Mouse (Mus musculus): Measurements from ENCODE around the gene Ykt6. TPM values are rescaled to one million over a fixed set of nuclear protein-coding genes. Genes with fewer than 3 reads are reported as not detected.

The Ykt6 gene
- polyA plus RNA-seq, 1 experiment from 2014 or later, result 95.9 TPM

DNA sequence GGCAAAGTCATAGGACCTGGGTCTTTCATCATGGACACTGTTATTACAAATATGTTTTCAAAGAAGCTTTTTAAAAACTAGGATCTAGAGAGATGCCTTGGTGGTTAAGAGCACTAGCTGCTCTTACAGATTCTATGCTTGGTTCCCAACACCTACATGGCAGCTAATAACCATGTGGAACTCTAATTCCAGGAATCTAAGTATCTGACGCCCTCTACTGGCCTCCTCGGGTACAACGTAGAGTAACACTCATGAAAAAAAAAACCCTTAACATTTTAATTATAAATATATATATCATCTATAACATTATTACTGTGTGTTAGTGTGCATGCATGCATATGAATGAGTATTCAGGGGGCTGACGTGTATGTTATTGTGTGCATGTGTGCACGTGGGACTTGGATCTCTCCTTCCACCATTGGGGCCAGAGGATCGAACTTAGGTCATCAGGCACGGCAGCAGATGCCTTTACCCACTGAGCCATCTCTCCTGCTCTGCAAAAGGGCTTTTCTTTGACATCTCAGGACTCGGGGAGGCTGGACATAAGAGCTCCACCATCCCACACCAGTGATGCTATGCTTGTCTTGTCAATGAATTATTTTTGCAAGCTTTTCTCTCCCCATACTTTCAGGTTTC is 2.2 kb upstream of the Ykt6 start:
- Histone ChIP-seq H3K4me2 (replicated peaks) (no peak overlapping the region), H3K4me3 (no peak overlapping the region), H3K9ac (replicated peaks) (no peak overlapping the region), H3K9me3 (no peaks in the 10 kb centered on the region), H3K27ac (replicated peaks) (no peak overlapping the region), H3K36me3 (no peaks in the 10 kb centered on the region), H3K27me3 (no peaks in the 10 kb centered on the region), H3K4me1 (peaks cover 28% of the 10 kb centered on the region)
- WGBS, result 35% methylated on average over 8 of the region's 8 CpGs
- ATAC-seq (replicated peaks), result no peak

DNA sequence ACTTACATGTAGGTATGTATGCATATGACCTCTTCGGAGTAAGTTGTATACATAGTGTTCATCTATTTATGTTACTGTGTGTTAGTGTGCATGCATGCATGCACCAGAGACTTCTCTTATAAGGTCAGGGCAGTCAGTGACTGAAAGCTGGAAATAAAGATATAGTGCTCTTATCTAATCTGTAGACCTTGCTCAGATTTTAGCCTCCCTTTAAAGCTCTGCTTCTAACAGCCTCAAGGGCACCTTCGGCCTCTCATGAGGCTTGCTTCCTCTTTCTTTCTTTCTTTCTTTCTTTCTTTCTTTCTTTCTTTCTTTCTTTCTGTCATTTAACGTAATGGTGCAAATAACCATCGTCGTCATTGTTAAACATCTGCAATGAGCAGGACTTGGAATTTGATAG is 1.1 kb upstream of the Ykt6 start:
- Histone ChIP-seq H3K27ac (replicated peaks) (no peak overlapping the region), H3K27me3 (no peaks in the 10 kb centered on the region), H3K36me3 (no peaks in the 10 kb centered on the region; the same call in 1 of the 2 replicates), H3K4me3 (no peak overlapping the region), H3K4me2 (replicated peaks) (no peak overlapping the region), H3K4me1 (peaks cover 28% of the 10 kb centered on the region), H3K9ac (replicated peaks) (no peak overlapping the region), H3K9me3 (no peaks in the 10 kb centered on the region)
- 83% methylated on average over 5 of the region's 5 CpGs for WGBS
- no peak for ATAC-seq (replicated peaks)

DNA sequence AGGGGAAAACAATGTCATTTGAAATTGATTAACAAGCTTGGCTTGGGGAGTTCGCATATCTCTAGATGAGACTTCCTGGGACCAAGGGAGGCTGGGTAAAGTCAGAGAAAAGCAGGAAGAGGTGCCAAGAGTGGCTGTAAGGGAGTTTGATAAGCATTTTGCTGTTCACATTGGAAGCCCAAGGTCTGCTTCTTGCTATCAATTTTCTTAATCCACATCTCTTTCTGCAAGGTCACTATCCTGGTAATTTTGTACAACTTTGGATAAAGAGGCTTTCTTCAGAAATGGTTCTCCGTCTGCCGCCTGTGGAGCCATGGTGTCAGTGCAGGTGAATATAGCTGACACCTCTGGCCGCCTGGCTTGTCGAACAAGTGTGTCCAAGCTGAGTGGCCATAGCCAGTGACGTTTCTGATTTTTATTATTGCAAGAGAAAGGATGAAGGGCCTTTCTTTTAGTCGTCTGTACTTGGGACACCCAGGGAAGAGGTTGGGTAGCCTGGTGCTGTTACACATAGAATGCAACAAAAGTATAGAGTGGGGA is 458 bp upstream of the Ykt6 start:
- 6% methylated on average over 7 of the region's 7 CpGs for WGBS
- peak; percentile 61; the same call in 1 of the 2 replicates for ATAC-seq (replicated peaks)

DNA sequence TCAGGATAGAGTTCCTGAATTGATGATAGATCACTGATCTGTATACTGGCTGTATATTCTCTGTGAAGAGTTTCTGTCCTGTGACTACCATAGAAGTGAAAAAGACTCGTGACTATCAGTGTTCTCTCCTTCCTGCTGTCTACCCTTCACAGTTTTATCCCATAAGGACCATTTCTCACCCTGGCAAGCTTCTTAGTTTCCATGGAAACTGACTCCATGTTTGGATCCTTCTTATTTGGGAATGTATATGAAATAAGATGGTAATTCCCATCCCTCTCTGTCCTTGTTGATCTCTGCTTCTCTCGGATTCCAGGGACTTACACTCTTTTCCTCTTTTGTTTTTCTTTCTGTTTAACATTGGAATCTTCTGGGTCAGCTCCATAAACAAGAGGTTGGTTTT is 4.6 kb downstream of the Ykt6 start:
- Histone ChIP-seq H3K27me3 (no peaks in the 10 kb centered on the region), H3K4me1 (peaks cover 18% of the 10 kb centered on the region), H3K27ac (replicated peaks) (no peak overlapping the region), H3K9ac (replicated peaks) (no peak overlapping the region), H3K4me2 (replicated peaks) (no peak overlapping the region), H3K36me3 (peaks cover 46% of the 10 kb centered on the region), H3K4me3 (no peak overlapping the region), H3K9me3 (no peaks in the 10 kb centered on the region)
- 81% methylated on average over 2 of the region's 2 CpGs for WGBS
- ATAC-seq (replicated peaks), result no peak

More for the DNA sequence above, 458 bp upstream of the Ykt6 start:
- Histone ChIP-seq H3K4me2 (replicated peaks) (peak overlapping the region; percentile 56), H3K4me1 (peaks cover 22% of the 10 kb centered on the region), H3K4me3 (peak overlapping the region; percentile 75), H3K9me3 (no peaks in the 10 kb centered on the region), H3K27ac (replicated peaks) (peak overlapping the region; percentile 83), H3K9ac (replicated peaks) (peak overlapping the region; percentile 84), H3K27me3 (no peaks in the 10 kb centered on the region), H3K36me3 (no peaks in the 10 kb centered on the region; the same call in 1 of the 2 replicates)

DNA sequence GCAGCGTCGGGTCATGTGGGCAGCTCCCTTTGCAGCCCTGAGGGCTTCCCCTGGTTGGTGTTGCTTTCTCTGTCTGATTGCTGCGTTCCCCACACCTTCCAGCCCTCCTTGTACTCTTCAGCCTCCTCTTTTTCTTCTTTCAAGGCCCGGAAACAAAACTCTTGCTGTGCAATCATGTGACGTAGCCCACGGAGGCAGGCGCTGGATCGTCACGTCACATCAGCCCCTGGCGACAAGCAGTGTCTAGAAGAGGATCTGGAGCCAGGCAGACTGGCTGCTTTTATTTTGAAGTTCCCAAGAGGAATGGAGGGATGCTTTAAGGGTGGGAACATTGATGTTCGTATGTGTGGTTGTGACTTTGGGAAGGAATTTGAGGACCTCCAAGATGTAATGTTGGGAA is 10.4 kb downstream of the Ykt6 start:
- no peak for ATAC-seq (replicated peaks)
- no peaks in the 10 kb centered on the region for H3K27me3 ChIP-seq
- no peak overlapping the region for H3K9ac ChIP-seq (replicated peaks)
- no peak overlapping the region for H3K27ac ChIP-seq (replicated peaks)
- no peak overlapping the region for H3K4me2 ChIP-seq (replicated peaks)
- H3K4me3 ChIP-seq, result no peak overlapping the region
- peaks cover 81% of the 10 kb centered on the region for H3K36me3 ChIP-seq
- H3K4me1 ChIP-seq, result no peaks in the 10 kb centered on the region
- no peaks in the 10 kb centered on the region for H3K9me3 ChIP-seq
- 84% methylated on average over 11 of the region's 11 CpGs for WGBS

DNA sequence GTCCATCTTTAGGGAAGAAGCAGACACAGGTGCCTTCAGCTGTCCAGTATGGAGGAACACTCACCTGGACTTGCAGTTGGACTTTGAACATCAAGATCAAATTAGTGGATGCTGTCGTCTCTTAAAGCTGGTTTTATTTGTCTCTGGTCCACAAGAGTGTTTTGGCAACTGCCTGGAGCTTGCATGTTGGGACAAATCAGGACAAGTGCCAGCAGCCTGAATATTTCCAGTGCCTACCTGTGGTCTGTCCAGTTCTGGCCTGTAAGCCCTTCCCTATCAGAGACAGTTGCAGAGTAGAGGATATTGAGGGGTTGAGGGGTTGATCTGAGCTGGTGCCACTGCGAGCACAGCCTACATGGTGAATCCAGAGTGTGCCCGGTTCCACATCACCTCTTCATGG is 11.3 kb downstream of the Ykt6 start:
- no peak overlapping the region for H3K9ac ChIP-seq (replicated peaks)
- peaks cover 76% of the 10 kb centered on the region for H3K36me3 ChIP-seq
- no peaks in the 10 kb centered on the region for H3K9me3 ChIP-seq
- no peaks in the 10 kb centered on the region for H3K27me3 ChIP-seq
- no peak for ATAC-seq (replicated peaks)
- H3K4me1 ChIP-seq, result no peaks in the 10 kb centered on the region
- 97% methylated on average over 3 of the region's 3 CpGs for WGBS
- H3K4me2 ChIP-seq (replicated peaks), result no peak overlapping the region
- no peak overlapping the region for H3K4me3 ChIP-seq
- no peak overlapping the region for H3K27ac ChIP-seq (replicated peaks)

DNA sequence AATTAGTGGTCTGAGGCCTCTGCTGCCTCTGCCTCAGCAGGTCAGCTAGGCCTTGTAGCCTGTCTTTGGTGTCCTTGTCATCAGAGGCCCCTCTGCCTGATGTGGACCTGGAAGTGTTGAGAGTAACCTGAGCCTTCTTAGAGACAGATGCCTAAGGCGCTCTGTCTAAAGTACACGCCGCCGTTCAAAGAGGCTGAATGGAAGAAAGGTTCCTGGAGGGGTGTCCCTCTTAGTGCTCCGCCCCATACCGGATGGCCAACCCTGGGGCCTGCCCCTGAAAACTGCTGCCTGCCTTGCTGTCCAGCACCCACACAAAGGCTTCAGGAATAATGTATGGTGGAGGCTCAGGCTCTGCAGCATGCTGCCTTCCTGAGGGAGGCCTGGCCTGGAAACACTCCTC is 12.7 kb downstream of the Ykt6 start:
- WGBS, result 86% methylated on average over 6 of the region's 6 CpGs

DNA sequence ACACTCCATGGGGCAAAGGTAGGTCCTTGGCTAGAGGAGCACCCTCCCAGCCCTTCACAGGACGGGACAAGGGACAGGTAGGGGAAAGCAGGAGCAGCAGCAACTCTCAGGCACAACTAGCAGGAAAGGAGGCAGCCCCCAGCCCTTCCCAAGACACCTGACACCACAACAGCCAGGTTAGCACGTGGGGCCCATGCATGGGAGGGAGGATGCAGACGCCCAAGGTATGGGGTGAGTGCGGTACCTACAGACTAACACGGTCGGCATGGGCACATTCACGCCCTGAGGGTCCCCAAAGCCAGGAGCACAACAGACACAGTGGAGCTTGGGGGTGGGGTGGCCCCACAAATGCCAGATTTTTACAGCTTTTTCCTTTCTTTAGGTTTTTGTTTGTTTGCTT is 15.7 kb downstream of the Ykt6 start:
- H3K27me3 ChIP-seq, result no peaks in the 10 kb centered on the region
- H3K36me3 ChIP-seq, result peaks cover 38% of the 10 kb centered on the region
- H3K4me1 ChIP-seq, result no peaks in the 10 kb centered on the region
- no peak overlapping the region for H3K9ac ChIP-seq (replicated peaks)
- 69% methylated on average over 7 of the region's 7 CpGs for WGBS
- H3K27ac ChIP-seq (replicated peaks), result no peak overlapping the region
- no peak overlapping the region for H3K4me3 ChIP-seq
- H3K4me2 ChIP-seq (replicated peaks), result no peak overlapping the region
- H3K9me3 ChIP-seq, result no peaks in the 10 kb centered on the region
- ATAC-seq (replicated peaks), result no peak

More for the DNA sequence above, 12.7 kb downstream of the Ykt6 start:
- no peak overlapping the region for H3K27ac ChIP-seq (replicated peaks)
- ATAC-seq (replicated peaks), result no peak
- no peak overlapping the region for H3K4me3 ChIP-seq
- H3K4me2 ChIP-seq (replicated peaks), result no peak overlapping the region
- H3K36me3 ChIP-seq, result peaks cover 66% of the 10 kb centered on the region
- H3K9ac ChIP-seq (replicated peaks), result no peak overlapping the region
- no peaks in the 10 kb centered on the region for H3K4me1 ChIP-seq
- H3K27me3 ChIP-seq, result no peaks in the 10 kb centered on the region
- no peaks in the 10 kb centered on the region for H3K9me3 ChIP-seq

DNA sequence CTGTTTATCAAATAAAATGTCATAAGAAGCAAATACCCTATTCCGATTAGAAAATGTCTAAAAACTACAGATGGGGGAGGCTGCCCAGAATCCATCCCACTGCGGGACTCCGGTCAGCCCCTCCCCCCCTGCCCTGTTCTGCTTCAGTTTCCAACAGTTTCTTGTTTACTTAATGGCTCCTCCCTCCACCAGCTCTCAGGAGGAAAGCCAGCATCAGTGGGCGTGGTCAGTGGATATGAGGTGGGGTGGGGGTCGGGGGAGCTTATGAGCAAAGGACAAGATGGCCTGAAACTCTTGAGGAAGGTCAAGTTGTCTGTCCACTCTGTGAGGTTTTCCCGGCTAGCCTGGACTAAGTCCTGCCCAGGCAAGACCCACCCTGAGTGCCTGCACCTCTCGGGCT is 17.7 kb downstream of the Ykt6 start:
- 57% methylated on average over 7 of the region's 7 CpGs for WGBS
- Histone ChIP-seq H3K4me1 (no peaks in the 10 kb centered on the region), H3K9me3 (no peaks in the 10 kb centered on the region), H3K27me3 (no peaks in the 10 kb centered on the region), H3K9ac (replicated peaks) (no peak overlapping the region), H3K27ac (replicated peaks) (no peak overlapping the region), H3K4me3 (no peak overlapping the region), H3K36me3 (peaks cover 20% of the 10 kb centered on the region), H3K4me2 (replicated peaks) (no peak overlapping the region)
- ATAC-seq (replicated peaks), result no peak

DNA sequence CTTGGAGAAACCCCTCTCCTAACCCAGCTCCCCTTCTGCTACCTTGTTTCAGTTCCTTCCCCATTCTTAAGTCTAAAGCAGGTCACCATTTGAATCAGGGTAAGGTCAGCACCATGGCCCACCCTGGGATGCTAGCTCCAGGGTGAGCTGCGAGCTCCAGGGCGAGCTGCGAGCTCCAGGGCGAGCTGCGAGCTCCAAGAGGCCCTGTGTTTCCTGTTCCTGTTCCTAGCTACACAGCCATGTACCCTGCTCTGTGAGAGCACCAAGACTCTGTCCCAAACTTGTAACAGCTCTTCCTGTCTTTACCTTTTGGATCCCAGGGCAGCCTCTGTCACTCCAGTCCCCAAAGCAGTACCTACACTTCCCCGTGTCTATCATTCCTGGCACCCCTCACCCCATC is 18.6 kb downstream of the Ykt6 start:
- no peak overlapping the region for H3K4me2 ChIP-seq (replicated peaks)
- ATAC-seq (replicated peaks), result no peak
- peaks cover 13% of the 10 kb centered on the region for H3K36me3 ChIP-seq
- no peak overlapping the region for H3K27ac ChIP-seq (replicated peaks)
- no peaks in the 10 kb centered on the region for H3K27me3 ChIP-seq
- no peak overlapping the region for H3K9ac ChIP-seq (replicated peaks)
- no peaks in the 10 kb centered on the region for H3K4me1 ChIP-seq
- no peak overlapping the region for H3K4me3 ChIP-seq
- H3K9me3 ChIP-seq, result no peaks in the 10 kb centered on the region
- 87% methylated on average over 6 of the region's 6 CpGs for WGBS

DNA sequence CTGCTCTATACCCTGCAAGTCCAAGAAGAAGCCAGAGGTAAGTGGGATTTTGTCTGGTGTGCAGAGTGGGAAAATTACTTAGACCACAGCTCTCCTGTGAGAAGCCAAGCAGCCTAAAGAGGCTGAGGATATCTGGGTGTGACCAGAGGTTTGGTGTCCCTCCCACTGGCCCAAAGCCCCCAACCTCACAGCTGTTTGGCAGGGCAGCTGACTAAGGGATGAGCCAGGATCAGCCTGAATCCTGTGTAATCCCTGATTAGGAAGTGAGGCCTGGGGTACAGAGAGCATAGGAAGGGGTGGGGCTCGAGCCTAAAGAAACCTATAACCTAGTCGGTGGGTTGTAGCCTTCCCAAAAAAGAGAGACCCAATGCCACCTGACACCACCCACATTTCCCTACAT is 19.6 kb downstream of the Ykt6 start:
- Histone ChIP-seq H3K9ac (replicated peaks) (no peak overlapping the region), H3K9me3 (no peaks in the 10 kb centered on the region), H3K36me3 (peaks cover 8% of the 10 kb centered on the region), H3K4me3 (no peak overlapping the region), H3K27me3 (no peaks in the 10 kb centered on the region), H3K4me2 (replicated peaks) (no peak overlapping the region), H3K4me1 (no peaks in the 10 kb centered on the region), H3K27ac (replicated peaks) (no peak overlapping the region)
- ATAC-seq (replicated peaks), result no peak
- WGBS, result 66% methylated on average over 2 of the region's 2 CpGs

DNA sequence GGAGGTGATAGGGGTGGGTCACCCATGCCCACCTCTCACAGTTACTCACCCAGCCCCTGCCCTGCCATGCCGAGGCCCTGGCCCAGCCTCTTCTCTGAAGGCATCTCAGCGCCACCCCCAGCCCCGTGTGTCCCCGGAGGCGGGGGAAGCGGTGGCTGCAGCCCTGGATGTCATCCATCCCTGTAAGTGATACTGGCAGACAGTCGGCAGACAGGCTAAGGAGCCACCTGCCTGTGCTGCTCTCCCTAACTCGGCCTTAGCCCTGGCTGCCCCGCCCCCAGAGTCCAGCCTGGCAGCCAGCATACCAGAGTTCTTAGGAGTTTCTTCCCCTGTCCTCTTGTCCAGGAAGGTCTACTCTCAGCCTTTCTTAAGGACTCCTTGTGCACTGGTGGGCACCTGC is 20.6 kb downstream of the Ykt6 start:
- 25% methylated on average over 9 of the region's 9 CpGs for WGBS
- peaks cover 7% of the 10 kb centered on the region for H3K36me3 ChIP-seq
- no peaks in the 10 kb centered on the region for H3K9me3 ChIP-seq
- no peaks in the 10 kb centered on the region for H3K27me3 ChIP-seq
- no peaks in the 10 kb centered on the region for H3K4me1 ChIP-seq
- no peak overlapping the region for H3K4me3 ChIP-seq
- no peak overlapping the region for H3K4me2 ChIP-seq (replicated peaks)
- H3K27ac ChIP-seq (replicated peaks), result no peak overlapping the region
- no peak for ATAC-seq (replicated peaks)
- no peak overlapping the region for H3K9ac ChIP-seq (replicated peaks)

DNA sequence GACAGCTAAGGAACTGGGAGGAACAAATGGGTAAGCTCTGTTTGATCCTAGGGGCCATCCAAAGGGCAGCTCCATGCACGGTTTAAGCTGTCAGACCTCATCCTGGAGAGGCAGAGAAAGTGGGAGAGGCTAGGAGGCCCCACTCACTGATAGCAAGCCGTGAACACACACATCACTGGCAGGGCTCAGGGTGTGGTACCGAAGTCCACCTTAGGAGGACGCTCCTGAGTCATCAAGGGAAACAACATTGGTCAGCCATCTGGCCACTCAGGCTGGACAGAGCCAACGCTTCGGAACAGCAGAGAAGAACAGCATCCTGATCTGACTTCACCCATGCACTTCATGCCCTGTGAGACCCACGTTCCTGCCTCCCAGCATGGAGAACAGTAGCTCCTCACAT is 23.6 kb downstream of the Ykt6 start:
- Histone ChIP-seq H3K36me3 (no peaks in the 10 kb centered on the region), H3K27me3 (no peaks in the 10 kb centered on the region), H3K4me3 (no peak overlapping the region), H3K27ac (replicated peaks) (no peak overlapping the region), H3K9me3 (no peaks in the 10 kb centered on the region), H3K4me2 (replicated peaks) (no peak overlapping the region), H3K9ac (replicated peaks) (no peak overlapping the region), H3K4me1 (no peaks in the 10 kb centered on the region)
- 89% methylated on average over 7 of the region's 7 CpGs for WGBS
- no peak for ATAC-seq (replicated peaks)
